9 mouse cellular contexts compared by ENCODE assay signal in the genomic region with DNA sequence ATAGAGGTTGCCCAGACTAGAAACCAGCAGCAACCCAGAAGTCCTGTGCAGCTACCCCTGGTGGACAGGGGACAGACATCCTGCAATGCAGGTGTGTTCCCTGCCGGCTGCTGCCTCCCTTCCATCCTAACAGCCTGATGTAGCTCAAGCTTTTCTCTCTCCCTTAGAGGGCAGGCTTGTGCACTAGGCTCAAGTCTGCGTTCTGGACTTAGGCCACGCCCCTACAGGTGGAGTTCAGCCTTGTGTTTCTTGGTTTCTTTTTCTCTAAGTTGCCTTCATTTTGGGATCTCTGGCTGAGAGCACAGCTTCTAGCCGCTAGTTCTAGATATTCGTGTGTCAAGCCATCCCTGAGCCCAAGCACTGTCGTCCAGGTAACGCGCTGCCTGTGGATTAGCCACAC. TPM values are rescaled to one million over a fixed set of nuclear protein-coding genes. Genes with fewer than 3 reads are reported as not detected.
DNase-seq lines count a peak whose midpoint lies in the region; ATAC-seq and TF ChIP-seq lines count a peak whose summit lies in the region.
"Had no signal": no experiment of that assay in that cellular context is flagged by ENCODE, and none has a peak within 500 bp of the region (broad histone marks: within the 10 kb centered on the region; RNA-seq: fewer than 3 reads in every experiment).

No protein-coding gene starts in this region.

- no peaks in the 10 kb centered on the region; a peak in 2 of 4 replicates for H3K4me1 ChIP-seq in MEL (ENCODE audit: control insufficient read depth in 1 of 2, insufficient read depth in 2 of 2, low read length in 2 of 2)
- peaks cover 21% of the 10 kb centered on the region for H3K4me1 ChIP-seq in forebrain, embryonic 16.5 days (replicated peaks; ENCODE audit: control insufficient read depth, insufficient read depth, low read length)
- H3K4me1 ChIP-seq in forebrain, embryonic 13.5 days = peaks cover 38% of the 10 kb centered on the region

- TF ChIP-seq CTCF in MEL (IDR thresholded peaks at IDR 0.05 in 2 of 3, conservative IDR thresholded peaks at IDR 0.05 in 1 of 3; ENCODE audit: control insufficient read depth in 1 of 3, insufficient read depth in 1 of 3, low read depth in 2 of 3, low read length in 3 of 3, poor library complexity in 1 of 3, severe bottlenecking in 1 of 3) = peak in 2 of 3 experiments; percentile 6 to 12; a peak in 1 of 6 replicates

- peaks cover 29% of the 10 kb centered on the region for H3K79me2 ChIP-seq in MEL (ENCODE audit: control insufficient read depth, insufficient read depth, low read length, poor library complexity)

- H3K9ac ChIP-seq in MEL (ENCODE audit: control insufficient read depth, low read depth, low read length, poor library complexity, severe bottlenecking) = no peak overlapping the region
- no peak overlapping the region for H3K9ac ChIP-seq in forebrain, embryonic 16.5 days (replicated peaks; ENCODE audit: low read depth, low read length)
- H3K9ac ChIP-seq in forebrain, embryonic 13.5 days = no peak overlapping the region
- H3K9ac ChIP-seq: heart, embryonic 13.5 days had no signal

- no peak overlapping the region for H3K4me2 ChIP-seq in forebrain, embryonic 16.5 days (ENCODE audit: low read length)
- no peak overlapping the region for H3K4me2 ChIP-seq in forebrain, embryonic 13.5 days
- H3K4me2 ChIP-seq: heart, embryonic 13.5 days had no signal

- H3K9me3 ChIP-seq in MEL (replicated peaks; ENCODE audit: insufficient read depth, low read length) = no peaks in the 10 kb centered on the region
- no peaks in the 10 kb centered on the region for H3K9me3 ChIP-seq in forebrain, embryonic 16.5 days (ENCODE audit: control insufficient read depth, low read length)
- H3K9me3 ChIP-seq in forebrain, embryonic 13.5 days (replicated peaks) = no peaks in the 10 kb centered on the region
- H3K9me3 ChIP-seq: heart, embryonic 13.5 days had no signal

- peak; percentile 39; the same call in 1 of the 2 replicates for ATAC-seq in frontal cortex, adult (ENCODE audit: low TSS enrichment)
- peak; percentile 61; the same call in 1 of the 2 replicates for ATAC-seq in monocyte, adult 5-6 weeks (replicated peaks; ENCODE audit: insufficient number of reproducible peaks, low FRiP score, low TSS enrichment, poor library complexity, severe bottlenecking)
- ATAC-seq in forebrain, embryonic 16.5 days = no peak
- no peak for ATAC-seq in forebrain, embryonic 13.5 days

- no peak overlapping the region for H3K27ac ChIP-seq in MEL (ENCODE audit: control insufficient read depth, low read depth, low read length)
- no peak overlapping the region for H3K27ac ChIP-seq in forebrain, embryonic 16.5 days (ENCODE audit: low read length)
- H3K27ac ChIP-seq in forebrain, embryonic 13.5 days = no peak overlapping the region
- H3K27ac ChIP-seq: heart, embryonic 13.5 days had no signal

- 68% methylated on average over 8 of the region's 8 CpGs for WGBS in forebrain, embryonic 16.5 days
- 64% methylated on average over 8 of the region's 8 CpGs for WGBS in forebrain, embryonic 13.5 days

- no peak for TF ChIP-seq EP300 in MEL (IDR thresholded peaks at IDR 0.05; ENCODE audit: low read depth in 1 of 2, low read length in 2 of 2)

- no peak for TF ChIP-seq RAD21 in MEL (IDR thresholded peaks at IDR 0.05; ENCODE audit: low read depth, low read length)

- H3K36me3 ChIP-seq in MEL (ENCODE audit: control insufficient read depth in 1 of 2, insufficient read depth in 2 of 2, low read length in 2 of 2) = no peaks in the 10 kb centered on the region
- no peaks in the 10 kb centered on the region for H3K36me3 ChIP-seq in forebrain, embryonic 16.5 days (ENCODE audit: control insufficient read depth, insufficient read depth)
- H3K36me3 ChIP-seq in forebrain, embryonic 13.5 days (ENCODE audit: poor library complexity, severe bottlenecking) = no peaks in the 10 kb centered on the region
- H3K36me3 ChIP-seq: heart, embryonic 13.5 days had no signal

- no peak for TF ChIP-seq POLR2A in MEL (IDR thresholded peaks at IDR 0.05; ENCODE audit: control insufficient read depth in 1 of 2, insufficient read depth in 1 of 2, low read depth in 1 of 2, low read length in 2 of 2, poor library complexity in 1 of 2)

- H3K4me3 ChIP-seq in MEL (ENCODE audit: control insufficient read depth in 1 of 2, insufficient read depth in 1 of 2, low read depth in 2 of 2, low read length in 2 of 2) = no peak overlapping the region
- no peak overlapping the region for H3K4me3 ChIP-seq in forebrain, embryonic 16.5 days (replicated peaks; ENCODE audit: low read length)
- no peak overlapping the region for H3K4me3 ChIP-seq in forebrain, embryonic 13.5 days
- H3K4me3 ChIP-seq: heart, embryonic 13.5 days had no signal

- H3K27me3 ChIP-seq in MEL (ENCODE audit: control insufficient read depth in 1 of 2, insufficient read depth in 2 of 2, low read length in 2 of 2) = no peaks in the 10 kb centered on the region
- H3K27me3 ChIP-seq in forebrain, embryonic 16.5 days (replicated peaks; ENCODE audit: control insufficient read depth, insufficient read depth, low read length) = no peaks in the 10 kb centered on the region
- no peaks in the 10 kb centered on the region for H3K27me3 ChIP-seq in forebrain, embryonic 13.5 days
- H3K27me3 ChIP-seq: heart, embryonic 13.5 days had no signal

- DNase-seq in frontal cortex, adult 2 months (ENCODE audit: extremely low spot score in 1 of 2, low spot score in 1 of 2) = no peak
- DNase-seq in MEL (ENCODE audit: low read depth, low spot score) = no peak
- peak; percentile 55 for DNase-seq in kidney, adult 9 months
- no peak for DNase-seq in cerebellum, adult 18-20 months

TF ChIP-seq in MEL, 35 proteins besides CTCF, POLR2A, EP300 and RAD21:
- TF ChIP-seq ZC3H11A (IDR thresholded peaks at IDR 0.05; ENCODE audit: low read depth, low read length) (no peak), TAL1 (IDR thresholded peaks at IDR 0.05; ENCODE audit: low read length) (no peak), USF2 (IDR thresholded peaks at IDR 0.05; ENCODE audit: borderline replicate concordance in 1 of 2, insufficient read depth in 1 of 2, low read depth in 1 of 2, low read length in 2 of 2) (no peak), MEF2A (IDR thresholded peaks at IDR 0.05; ENCODE audit: extremely low read depth, insufficient replicate concordance, low read depth, low read length, poor library complexity, severe bottlenecking) (no peak), SMC3 (IDR thresholded peaks at IDR 0.05; ENCODE audit: low read depth, low read length) (no peak), CHD1 (IDR thresholded peaks at IDR 0.05; ENCODE audit: low read depth, low read length) (no peak), NELFE (IDR thresholded peaks at IDR 0.05; ENCODE audit: low read depth, low read length) (no peak), ELF1 (IDR thresholded peaks at IDR 0.05; ENCODE audit: low read depth, low read length) (no peak), USF1 (IDR thresholded peaks at IDR 0.05; ENCODE audit: low read depth, low read length) (no peak), RCOR1 (IDR thresholded peaks at IDR 0.05; ENCODE audit: low read depth, low read length) (no peak), KAT2A (conservative IDR thresholded peaks at IDR 0.05; ENCODE audit: low read depth, low read length) (no peak), POLR2AphosphoS2 (IDR thresholded peaks at IDR 0.05; ENCODE audit: low read length) (no peak), MXI1 (IDR thresholded peaks at IDR 0.05; ENCODE audit: low read depth, low read length) (no peak), MAZ (IDR thresholded peaks at IDR 0.05; ENCODE audit: low read depth, low read length) (no peak), GABPA (IDR thresholded peaks at IDR 0.05; ENCODE audit: low read depth, low read length) (no peak), JUND (IDR thresholded peaks at IDR 0.05; ENCODE audit: low read depth, low read length) (no peak), UBTF (IDR thresholded peaks at IDR 0.05; ENCODE audit: borderline replicate concordance, insufficient read depth, low read depth, low read length) (no peak), ZKSCAN1 (IDR thresholded peaks at IDR 0.05; ENCODE audit: low read depth, low read length) (no peak), ZMIZ1 (IDR thresholded peaks at IDR 0.05; ENCODE audit: low read depth, low read length) (no peak), NRF1 (IDR thresholded peaks at IDR 0.05; ENCODE audit: insufficient read depth, low read depth, low read length, poor library complexity, severe bottlenecking) (no peak)

RNA-seq across cellular contexts. Expression of a gene that starts 31.9 kb away (rescaled TPM):
- polyA plus RNA-seq in frontal cortex, adult 2 months (2012; rRNA removed) = 44.4 and 56.5 TPM in 2 replicates
- 19.1 and 19.7 TPM in 2 replicates for total RNA-seq in MEL (2012; rRNA removed)
- 10 to 100 TPM in 1 of 2 experiments, not detected in 1; 16.0 TPM for polyA plus RNA-seq in MEL (2012; ENCODE audit: insufficient read depth in 1 of 2, insufficient read length in 2 of 2, low read depth in 1 of 2, low replicate concordance in 2 of 2, missing spikeins in 1 of 2)
- total RNA-seq in monocyte, adult 5-6 weeks (2017) = 20.2 to 43.0 TPM (median 22.1 TPM) in 3 replicates
- polyA plus RNA-seq in forebrain, embryonic 16.5 days (2015; fragmentation: Nextera tagmentation; extraction: Ambion mirVana) = 28.0 and 29.7 TPM in 2 replicates
- polyA plus RNA-seq in forebrain, embryonic 13.5 days (2015; fragmentation: Nextera tagmentation; extraction: Ambion mirVana) = 23.7 and 24.7 TPM in 2 replicates

Comparison
In these comparisons a context has a peak if more than half of its experiments do, and no peak if none do; other contexts are left out.
1. ATAC-seq: peak in frontal cortex, adult (single experiment) and monocyte, adult 5-6 weeks (single experiment); none in forebrain, embryonic 16.5 days (single experiment) and forebrain, embryonic 13.5 days (single experiment).